Mouse (Mus musculus): ENCODE results near the gene Lancl1. TPM values are rescaled to one million over a fixed set of nuclear protein-coding genes. Genes with fewer than 3 reads are reported as not detected.

Gene Lancl1
- polyA plus RNA-seq, 1 experiment from 2014 or later, result 31.9 TPM

- Histone ChIP-seq H3K4me3 (no peak overlapping the region), H3K4me1 (peaks cover 17% of the 10 kb centered on the region), H3K27me3 (replicated peaks) (no peaks in the 10 kb centered on the region), H3K27ac (no peak overlapping the region), H3K4me2 (no peak overlapping the region), H3K36me3 (no peaks in the 10 kb centered on the region), H3K9ac (no peak overlapping the region), H3K9me3 (replicated peaks) (no peaks in the 10 kb centered on the region)
- no peak for ATAC-seq
- WGBS (ENCODE audit: insufficient replicate concordance), result 47% methylated on average over 7 of the region's 7 CpGs
Measured at GRCm38 (mm10) chr1:67042583-67042982, 3.9 kb upstream of the Lancl1 start.

DNA sequence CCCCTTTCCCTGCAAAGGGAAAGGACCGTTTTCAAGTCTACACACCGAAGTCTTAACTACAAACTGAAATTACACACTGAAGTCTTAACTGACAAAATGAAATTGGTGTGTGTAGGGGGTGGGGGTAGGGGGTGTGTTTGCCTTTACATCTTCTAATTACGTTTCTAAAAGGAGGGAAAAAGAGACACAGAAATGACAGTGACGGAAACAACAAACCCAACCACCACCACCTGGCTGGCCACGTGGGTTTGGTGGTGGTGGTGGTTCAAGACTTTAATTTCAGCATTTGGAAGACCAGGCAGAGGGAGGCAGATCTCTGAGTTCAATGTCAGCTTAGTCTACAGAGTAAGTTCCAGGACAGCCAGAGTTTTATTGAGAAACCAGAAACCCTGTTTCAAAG is 411 bp upstream of the Lancl1 start:
- Histone ChIP-seq H3K27me3 (replicated peaks) (no peaks in the 10 kb centered on the region), H3K27ac (no peak overlapping the region), H3K36me3 (peaks cover 12% of the 10 kb centered on the region), H3K4me3 (peak overlapping the region; percentile 74), H3K4me1 (peaks cover 21% of the 10 kb centered on the region), H3K4me2 (peak overlapping the region; percentile 82), H3K9ac (peak overlapping the region; percentile 75), H3K9me3 (replicated peaks) (no peaks in the 10 kb centered on the region)
- ATAC-seq, result peak; percentile 13; the same call in 1 of the 2 replicates
- WGBS (ENCODE audit: insufficient replicate concordance), result under 1% methylated on average over 5 of the region's 5 CpGs

DNA sequence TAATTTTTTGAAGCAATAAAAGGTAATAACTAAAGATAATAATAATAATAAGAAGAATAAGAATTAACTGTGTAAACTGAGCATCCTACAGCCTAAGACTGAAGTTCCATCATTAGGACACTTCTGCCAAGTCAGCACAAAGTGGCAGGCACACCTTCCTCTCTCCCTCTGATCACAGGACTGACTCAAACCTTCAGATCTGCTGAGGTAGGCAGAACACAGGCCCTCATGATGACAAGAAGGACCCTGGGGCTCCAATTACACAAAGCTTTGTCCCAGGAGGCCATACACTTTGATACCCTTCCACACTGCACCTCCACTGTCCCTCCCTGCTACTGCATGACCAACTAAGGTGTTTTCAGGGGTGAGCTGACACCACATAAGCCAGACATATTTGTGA is 1.5 kb downstream of the Lancl1 start:
- Histone ChIP-seq H3K4me3 (no peak overlapping the region), H3K27me3 (replicated peaks) (no peaks in the 10 kb centered on the region), H3K4me1 (peaks cover 19% of the 10 kb centered on the region), H3K4me2 (no peak overlapping the region), H3K36me3 (peaks cover 30% of the 10 kb centered on the region), H3K9me3 (replicated peaks) (no peaks in the 10 kb centered on the region), H3K27ac (no peak overlapping the region), H3K9ac (no peak overlapping the region)
- ATAC-seq, result no peak

GRCm38 (mm10) chr1:67033278-67033677 is 5.4 kb downstream of the Lancl1 start:
- Histone ChIP-seq H3K9ac (no peak overlapping the region), H3K27ac (no peak overlapping the region), H3K4me2 (no peak overlapping the region), H3K27me3 (replicated peaks) (no peaks in the 10 kb centered on the region), H3K9me3 (replicated peaks) (no peaks in the 10 kb centered on the region), H3K4me1 (peaks cover 10% of the 10 kb centered on the region), H3K36me3 (peaks cover 59% of the 10 kb centered on the region), H3K4me3 (no peak overlapping the region)
- ATAC-seq, result no peak
- 70% methylated on average over 7 of the region's 7 CpGs for WGBS (ENCODE audit: insufficient replicate concordance)

GRCm38 (mm10) chr1:67026927-67027511 is 11.7 kb downstream of the Lancl1 start:
- Histone ChIP-seq H3K36me3 (peaks cover 44% of the 10 kb centered on the region; the same call in 1 of the 2 replicates), H3K4me1 (no peaks in the 10 kb centered on the region), H3K4me2 (no peak overlapping the region), H3K27me3 (replicated peaks) (no peaks in the 10 kb centered on the region), H3K9ac (no peak overlapping the region), H3K27ac (no peak overlapping the region), H3K4me3 (no peak overlapping the region), H3K9me3 (replicated peaks) (no peaks in the 10 kb centered on the region)
- ATAC-seq, result no peak
- WGBS (ENCODE audit: insufficient replicate concordance), result 67% methylated on average over 6 of the region's 6 CpGs

DNA sequence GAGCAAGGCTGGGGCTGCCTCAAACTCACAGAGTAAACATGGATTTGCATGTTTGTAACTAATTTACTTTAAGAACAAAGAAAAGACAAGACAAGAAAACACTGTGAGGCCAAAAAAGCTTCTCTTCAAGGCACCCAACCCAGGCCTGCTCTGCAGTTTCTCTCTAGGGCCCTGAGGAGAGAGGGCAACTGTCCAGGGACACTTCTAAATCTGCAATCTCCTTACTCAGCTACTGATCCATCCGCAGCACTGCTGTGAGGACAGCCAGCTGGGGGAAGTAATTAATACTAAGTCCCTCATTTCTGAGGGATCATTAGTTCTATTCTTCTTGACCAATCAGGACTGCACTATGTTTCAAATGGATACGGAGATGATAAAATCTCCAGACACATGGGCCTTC is 12.5 kb downstream of the Lancl1 start:
- H3K27ac ChIP-seq, result no peak overlapping the region
- WGBS (ENCODE audit: insufficient replicate concordance), result 76% methylated on average over 2 of the region's 2 CpGs
- no peak for ATAC-seq

DNA sequence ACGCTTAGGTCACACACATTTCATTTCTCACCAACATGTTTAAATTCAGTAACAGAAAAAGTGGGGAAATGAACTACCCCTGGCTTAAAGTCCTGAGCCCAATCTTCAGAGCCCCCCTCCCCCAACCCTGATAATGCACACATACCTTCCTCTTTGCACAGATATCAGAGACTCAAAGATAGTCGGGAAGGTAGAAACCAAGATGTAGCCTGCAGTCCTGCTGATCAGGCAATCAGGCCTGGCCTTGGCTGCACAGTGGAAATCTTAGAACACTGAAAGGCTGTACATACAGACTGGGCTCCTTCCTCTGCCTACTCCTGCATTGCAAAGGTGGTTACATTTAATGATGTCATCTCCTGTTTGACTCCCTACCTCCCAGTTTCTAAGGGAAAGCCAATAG is 15.9 kb downstream of the Lancl1 start:
- Histone ChIP-seq H3K4me2 (no peak overlapping the region), H3K27me3 (replicated peaks) (no peaks in the 10 kb centered on the region), H3K4me3 (no peak overlapping the region), H3K27ac (no peak overlapping the region), H3K9me3 (replicated peaks) (no peaks in the 10 kb centered on the region), H3K36me3 (peaks cover 36% of the 10 kb centered on the region), H3K9ac (no peak overlapping the region), H3K4me1 (no peaks in the 10 kb centered on the region)
- WGBS (ENCODE audit: insufficient replicate concordance), result 61% methylated on average over 2 of the region's 2 CpGs
- ATAC-seq, result no peak

More for the DNA sequence above, 12.5 kb downstream of the Lancl1 start:
- Histone ChIP-seq H3K9ac (no peak overlapping the region), H3K36me3 (peaks cover 39% of the 10 kb centered on the region; the same call in 1 of the 2 replicates), H3K9me3 (replicated peaks) (no peaks in the 10 kb centered on the region), H3K4me3 (no peak overlapping the region), H3K27me3 (replicated peaks) (no peaks in the 10 kb centered on the region), H3K4me2 (no peak overlapping the region), H3K4me1 (no peaks in the 10 kb centered on the region)

DNA sequence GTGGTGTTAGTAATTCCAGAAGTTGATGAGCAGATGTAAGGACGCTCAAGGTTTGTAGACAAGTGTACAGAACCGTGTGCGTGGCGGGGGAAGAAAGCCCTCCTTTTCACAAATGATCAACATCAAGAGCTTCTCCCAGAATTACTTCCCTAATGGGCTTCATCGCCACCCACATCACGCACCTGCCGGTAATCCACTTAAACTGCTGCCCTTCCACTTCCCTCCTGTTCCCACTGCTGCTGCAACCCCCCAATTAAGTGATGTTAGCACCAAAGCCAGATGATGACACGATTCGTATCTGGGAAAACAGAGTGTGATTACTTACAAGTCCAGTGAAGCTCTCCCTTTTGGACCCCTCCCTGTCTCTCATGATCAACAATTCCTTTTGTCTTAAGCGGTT is 16.6 kb downstream of the Lancl1 start:
- no peak overlapping the region for H3K4me2 ChIP-seq
- peaks cover 30% of the 10 kb centered on the region for H3K36me3 ChIP-seq
- 83% methylated on average over 10 of the region's 10 CpGs for WGBS (ENCODE audit: insufficient replicate concordance)
- H3K27me3 ChIP-seq (replicated peaks), result no peaks in the 10 kb centered on the region
- H3K4me1 ChIP-seq, result no peaks in the 10 kb centered on the region
- no peak for ATAC-seq
- no peaks in the 10 kb centered on the region for H3K9me3 ChIP-seq (replicated peaks)
- H3K9ac ChIP-seq, result no peak overlapping the region
- H3K27ac ChIP-seq, result no peak overlapping the region
- H3K4me3 ChIP-seq, result no peak overlapping the region

DNA sequence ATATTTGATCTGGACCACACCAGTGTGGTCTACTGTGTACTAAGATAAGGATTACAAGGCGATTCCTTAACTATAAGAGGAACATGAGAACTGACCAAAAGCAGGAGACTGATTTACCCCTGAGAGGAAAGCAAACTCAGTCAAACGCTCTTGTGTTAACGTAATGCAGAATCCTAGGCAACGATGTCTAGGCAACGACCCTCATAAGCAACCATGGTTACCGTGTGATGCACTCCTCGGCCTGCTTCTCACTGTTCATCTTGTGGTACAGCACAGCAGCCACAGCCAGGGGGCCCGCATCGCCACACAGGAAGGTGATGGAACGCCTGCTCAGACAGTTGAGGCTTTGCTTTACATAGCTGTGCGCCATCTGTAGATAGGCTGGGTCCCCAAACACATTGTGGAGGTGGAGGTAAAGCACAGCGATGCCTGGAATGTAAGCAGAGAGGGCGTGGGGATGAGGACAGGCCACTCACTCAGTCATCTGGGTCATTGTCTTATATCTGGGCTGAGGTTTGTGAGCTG is 18.0 kb downstream of the Lancl1 start:
- no peaks in the 10 kb centered on the region for H3K4me1 ChIP-seq
- H3K27me3 ChIP-seq (replicated peaks), result no peaks in the 10 kb centered on the region
- WGBS (ENCODE audit: insufficient replicate concordance), result 76% methylated on average over 13 of the region's 13 CpGs
- H3K27ac ChIP-seq, result no peak overlapping the region
- H3K4me2 ChIP-seq, result no peak overlapping the region
- no peaks in the 10 kb centered on the region for H3K9me3 ChIP-seq (replicated peaks)
- H3K4me3 ChIP-seq, result no peak overlapping the region
- peaks cover 24% of the 10 kb centered on the region for H3K36me3 ChIP-seq
- no peak for ATAC-seq
- no peak overlapping the region for H3K9ac ChIP-seq

GRCm38 (mm10) chr1:67017101-67017870 is 21.4 kb downstream of the Lancl1 start:
- H3K27me3 ChIP-seq (replicated peaks), result no peaks in the 10 kb centered on the region
- no peaks in the 10 kb centered on the region for H3K4me1 ChIP-seq
- no peak overlapping the region for H3K4me2 ChIP-seq
- no peak overlapping the region for H3K27ac ChIP-seq
- H3K4me3 ChIP-seq, result no peak overlapping the region
- no peak for ATAC-seq
- H3K36me3 ChIP-seq, result peaks cover 23% of the 10 kb centered on the region
- H3K9me3 ChIP-seq (replicated peaks), result no peaks in the 10 kb centered on the region
- WGBS (ENCODE audit: insufficient replicate concordance), result 65% methylated on average over 13 of the region's 13 CpGs
- no peak overlapping the region for H3K9ac ChIP-seq

GRCm38 (mm10) chr1:67014205-67014604 is 24.5 kb downstream of the Lancl1 start:
- no peak overlapping the region for H3K4me2 ChIP-seq
- ATAC-seq, result no peak
- H3K4me3 ChIP-seq, result no peak overlapping the region
- H3K9ac ChIP-seq, result no peak overlapping the region
- 60% methylated on average over 2 of the region's 2 CpGs for WGBS (ENCODE audit: insufficient replicate concordance)
- H3K36me3 ChIP-seq, result peaks cover 9% of the 10 kb centered on the region
- H3K27ac ChIP-seq, result no peak overlapping the region
- H3K27me3 ChIP-seq (replicated peaks), result no peaks in the 10 kb centered on the region
- no peaks in the 10 kb centered on the region for H3K4me1 ChIP-seq
- H3K9me3 ChIP-seq (replicated peaks), result no peaks in the 10 kb centered on the region

GRCm38 (mm10) chr1:67010520-67010919 is 28.2 kb downstream of the Lancl1 start:
- 83% methylated on average over 3 of the region's 3 CpGs for WGBS (ENCODE audit: insufficient replicate concordance)

More at GRCm38 (mm10) chr1:67010520-67010919, 28.2 kb downstream of the Lancl1 start:
- Histone ChIP-seq H3K4me2 (no peak overlapping the region), H3K4me3 (no peak overlapping the region), H3K9me3 (replicated peaks) (no peaks in the 10 kb centered on the region), H3K27me3 (replicated peaks) (no peaks in the 10 kb centered on the region), H3K4me1 (no peaks in the 10 kb centered on the region), H3K9ac (no peak overlapping the region), H3K36me3 (peaks cover 28% of the 10 kb centered on the region), H3K27ac (no peak overlapping the region)
- ATAC-seq, result no peak
